Mouse (Mus musculus): ENCODE results near the gene Scel. TPM values are rescaled to one million over a fixed set of nuclear protein-coding genes. Genes with fewer than 3 reads are reported as not detected.

The Scel gene
- total RNA-seq (2023) = not detected

DNA sequence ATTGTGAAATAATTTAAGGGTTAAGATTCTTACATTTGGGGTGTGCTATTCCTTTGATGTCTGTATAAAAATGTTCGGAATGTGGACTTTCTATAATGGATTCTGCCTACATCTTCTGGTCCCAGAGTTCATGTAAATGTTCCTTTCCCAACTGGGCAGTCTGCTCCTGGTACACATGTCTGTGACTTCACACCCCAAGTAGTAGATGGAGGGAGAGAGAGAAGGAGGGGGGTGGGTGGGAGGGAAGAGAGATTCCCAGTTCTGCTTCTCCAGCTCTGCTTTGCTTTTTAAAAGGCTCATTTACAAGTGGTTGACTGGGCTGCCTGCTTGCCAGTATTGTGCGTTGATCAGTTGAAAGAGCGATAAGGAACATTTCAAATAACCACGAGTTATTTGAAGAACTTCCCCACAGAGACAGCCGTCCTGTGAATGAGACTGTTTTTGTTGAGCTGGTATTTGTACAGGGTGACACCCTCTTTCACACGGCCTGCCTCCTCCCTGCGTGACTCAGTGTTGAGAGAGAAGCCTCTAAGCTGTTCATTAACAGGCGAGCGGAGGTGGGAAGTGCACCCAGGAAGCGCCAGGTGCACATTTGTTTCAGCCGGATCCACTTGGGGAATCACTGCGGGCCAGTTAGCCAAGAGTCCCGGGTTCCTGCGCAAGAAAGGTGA lies at the start of gene Scel:
Scel (plus strand) TSS at position 541 of the 671 bp plus-strand sequence.

DNA sequence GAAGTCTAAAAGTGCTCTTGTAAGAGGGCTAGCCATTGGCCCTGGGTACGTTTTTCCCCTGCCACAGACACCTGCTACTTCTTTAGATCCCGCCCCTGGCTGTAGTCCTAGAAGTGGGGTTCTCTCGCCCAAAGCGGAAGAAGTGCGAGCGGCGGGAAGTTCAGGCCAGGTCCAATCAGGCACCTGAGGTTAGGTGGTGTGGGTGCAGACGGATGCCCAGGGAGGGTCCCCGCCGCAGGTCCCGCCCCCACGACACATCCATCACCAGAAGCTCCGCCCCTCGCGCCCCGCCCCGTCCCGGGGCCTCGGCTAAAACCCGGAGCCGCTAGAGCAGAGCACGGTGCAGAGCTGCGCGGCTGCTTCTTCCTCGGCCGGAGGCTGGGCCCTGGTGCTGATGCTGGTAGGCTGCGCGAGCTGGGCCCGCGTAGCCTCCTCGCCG lies 136.8 kb downstream of the Scel start, which contains the start of gene Slain1:
Slain1 (plus strand) TSS at position 333 of the 439 bp plus-strand sequence.

Other genes with a start within 250 kb of the Scel start
- 149 TPM for gene Mycbp2, start 166.5 kb upstream of the Scel start, total RNA-seq (2023)
- gene Slain1, start 136.9 kb downstream of the Scel start, total RNA-seq (2023) = 55.6 TPM

Data from CD4-positive naive resting alpha-beta T cell, adult 76 days (primary cell).